Mouse (Mus musculus) hindbrain, embryonic 10.5 days (tissue): ENCODE data around the gene Kcnb1. TPM values are rescaled to one million over a fixed set of nuclear protein-coding genes. Genes with fewer than 3 reads are reported as not detected.

Experiments used
- DNase-seq: peaks from one replicate; pipeline ENCODE4 v3.0.0-alpha.2; 2017; ENCODE audit warnings: low spot score
- H3K27ac ChIP-seq: fragments of 300-500 bp; sonication (generic); 2 replicates; pipeline ENCODE4 v1.5.1; 2016; ENCODE audit warnings: mild to moderate bottlenecking, moderate library complexity
- H3K27me3 ChIP-seq: fragments of 300-500 bp; sonication (generic); 2 replicates; pipeline ENCODE4 v1.6.1; 2016; ENCODE audit warnings: mild to moderate bottlenecking; ENCODE audit not compliant: poor library complexity, insufficient read depth, severe bottlenecking
- H3K36me3 ChIP-seq: fragments of 300-500 bp; sonication (generic); 2 replicates; pipeline ENCODE4 v1.6.1; 2016; ENCODE audit warnings: mild to moderate bottlenecking, moderate library complexity
- H3K4me1 ChIP-seq: fragments of 300-500 bp; sonication (generic); replicated peaks from 2 replicates; pipeline ENCODE4 v1.6.1; 2016; ENCODE audit warnings: mild to moderate bottlenecking
- H3K4me3 ChIP-seq: fragments of 300-500 bp; sonication (generic); 2 replicates; pipeline ENCODE4 v1.5.1; 2016; ENCODE audit warnings: mild to moderate bottlenecking, moderate library complexity
- H3K9me3 ChIP-seq: fragments of 300-500 bp; sonication (generic); 2 replicates; pipeline ENCODE4 v1.6.1; 2016; ENCODE audit warnings: mild to moderate bottlenecking, moderate library complexity
- WGBS: fragments of 180-500 bp; shearing (Covaris S2); methylation state at CpG from one replicate; pipeline ENCODE4 v1.1.7; 2016; 5-methylcytosine and 5-hydroxymethylcytosine counted together
- polyA plus RNA-seq: library from polyadenylated mRNA; unstranded; fragments of >200 nt; fragmentation: Nextera tagmentation; extraction: Ambion mirVana; gene quantifications from 2 replicates; pipeline ENCODE4 v1.2.1, GENCODE M21; 2016

Kcnb1 gene
- polyA plus RNA-seq, 1 experiment from 2014 or later = 0.89 TPM

- H3K27me3 ChIP-seq = no peaks in the 10 kb centered on the region
- 58% methylated on average over 7 of the region's 7 CpGs for WGBS
- DNase-seq = no peak
- H3K4me3 ChIP-seq = no peak overlapping the region
- no peak overlapping the region for H3K27ac ChIP-seq
- no peaks in the 10 kb centered on the region for H3K9me3 ChIP-seq
- no peaks in the 10 kb centered on the region for H3K36me3 ChIP-seq
- H3K4me1 ChIP-seq = 0 out of 2 replicates have a peak, but pooled peaks cover 8% of the 10 kb centered on the region
Measured at GRCm38 (mm10) chr2:167112259-167112658, 77.7 kb downstream of the Kcnb1 start.

GRCm38 (mm10) chr2:167109506-167109905 lies 80.4 kb downstream of the Kcnb1 start:
- H3K4me1 ChIP-seq = 0 out of 2 replicates have a peak, but pooled peaks cover 8% of the 10 kb centered on the region
- 90% methylated on average over 8 of the region's 8 CpGs for WGBS
- H3K4me3 ChIP-seq = no peak overlapping the region
- H3K27ac ChIP-seq = no peak overlapping the region
- H3K27me3 ChIP-seq = no peaks in the 10 kb centered on the region
- 0 out of 2 replicates have a peak, but pooled peaks cover 7% of the 10 kb centered on the region for H3K9me3 ChIP-seq
- 0 out of 2 replicates have a peak, but pooled peaks cover 10% of the 10 kb centered on the region for H3K36me3 ChIP-seq
- no peak for DNase-seq

GRCm38 (mm10) chr2:167103546-167103945 lies 86.4 kb downstream of the Kcnb1 start:
- no peak overlapping the region for H3K4me3 ChIP-seq
- H3K4me1 ChIP-seq = no peaks in the 10 kb centered on the region; the same call in 1 of the 2 replicates
- H3K27me3 ChIP-seq = no peaks in the 10 kb centered on the region
- 91% methylated on average over 7 of the region's 7 CpGs for WGBS
- 0 out of 2 replicates have a peak, but pooled peaks cover 10% of the 10 kb centered on the region for H3K36me3 ChIP-seq
- no peak overlapping the region for H3K27ac ChIP-seq
- DNase-seq = no peak
- H3K9me3 ChIP-seq = 0 out of 2 replicates have a peak, but pooled peaks cover 7% of the 10 kb centered on the region

GRCm38 (mm10) chr2:167101743-167102441 lies 88.1 kb downstream of the Kcnb1 start:
- no peaks in the 10 kb centered on the region; the same call in 1 of the 2 replicates for H3K27me3 ChIP-seq
- H3K4me1 ChIP-seq = no peaks in the 10 kb centered on the region; the same call in 1 of the 2 replicates
- DNase-seq = no peak
- 0 out of 2 replicates have a peak, but pooled peaks cover 10% of the 10 kb centered on the region for H3K36me3 ChIP-seq
- 0 out of 2 replicates have a peak, but pooled peaks cover 3% of the 10 kb centered on the region for H3K9me3 ChIP-seq
- H3K27ac ChIP-seq = no peak overlapping the region
- WGBS = 83% methylated on average over 17 of the region's 17 CpGs
- H3K4me3 ChIP-seq = no peak overlapping the region

- 91% methylated on average over 4 of the region's 4 CpGs for WGBS
- no peaks in the 10 kb centered on the region for H3K4me1 ChIP-seq
- H3K9me3 ChIP-seq = 0 out of 2 replicates have a peak, but pooled peaks cover 5% of the 10 kb centered on the region
- H3K27ac ChIP-seq = no peak overlapping the region
- no peak for DNase-seq
- no peaks in the 10 kb centered on the region; the same call in 1 of the 2 replicates for H3K27me3 ChIP-seq
- no peaks in the 10 kb centered on the region for H3K36me3 ChIP-seq
- no peak overlapping the region for H3K4me3 ChIP-seq
Measured at GRCm38 (mm10) chr2:167094688-167095087, 95.3 kb downstream of the Kcnb1 start.

- Histone ChIP-seq H3K27me3 (no peaks in the 10 kb centered on the region; the same call in 1 of the 2 replicates), H3K27ac (no peak overlapping the region), H3K4me3 (no peak overlapping the region), H3K36me3 (no peaks in the 10 kb centered on the region), H3K4me1 (no peaks in the 10 kb centered on the region), H3K9me3 (0 out of 2 replicates have a peak, but pooled peaks cover 5% of the 10 kb centered on the region)
- 93% methylated on average over 13 of the region's 13 CpGs for WGBS
- DNase-seq = no peak
Measured at GRCm38 (mm10) chr2:167093171-167093900, 96.6 kb downstream of the Kcnb1 start.

GRCm38 (mm10) chr2:167090271-167090670 lies 99.7 kb downstream of the Kcnb1 start:
- H3K9me3 ChIP-seq = 0 out of 2 replicates have a peak, but pooled peaks cover 5% of the 10 kb centered on the region
- no peak overlapping the region for H3K4me3 ChIP-seq
- no peak for DNase-seq
- H3K27ac ChIP-seq = no peak overlapping the region
- H3K27me3 ChIP-seq = no peaks in the 10 kb centered on the region
- peaks cover 14% of the 10 kb centered on the region for H3K4me1 ChIP-seq
- WGBS = 77% methylated on average over 1 of the region's 1 CpGs
- H3K36me3 ChIP-seq = no peaks in the 10 kb centered on the region

GRCm38 (mm10) chr2:167086836-167087235 lies 103.1 kb downstream of the Kcnb1 start:
- no peaks in the 10 kb centered on the region for H3K9me3 ChIP-seq
- DNase-seq = no peak
- no peaks in the 10 kb centered on the region for H3K36me3 ChIP-seq
- H3K27me3 ChIP-seq = no peaks in the 10 kb centered on the region
- WGBS = 91% methylated on average over 5 of the region's 5 CpGs
- no peak overlapping the region for H3K27ac ChIP-seq
- no peak overlapping the region for H3K4me3 ChIP-seq
- peaks cover 19% of the 10 kb centered on the region for H3K4me1 ChIP-seq

- no peak overlapping the region for H3K27ac ChIP-seq
- H3K4me3 ChIP-seq = no peak overlapping the region
- WGBS = 70% methylated on average over 11 of the region's 11 CpGs
- no peaks in the 10 kb centered on the region for H3K27me3 ChIP-seq
- no peaks in the 10 kb centered on the region for H3K9me3 ChIP-seq
- H3K4me1 ChIP-seq = peaks cover 27% of the 10 kb centered on the region
- no peak for DNase-seq
- no peaks in the 10 kb centered on the region for H3K36me3 ChIP-seq
Measured at GRCm38 (mm10) chr2:167086092-167086491, 103.9 kb downstream of the Kcnb1 start.

GRCm38 (mm10) chr2:167081639-167082038 lies 108.3 kb downstream of the Kcnb1 start:
- Histone ChIP-seq H3K9me3 (no peaks in the 10 kb centered on the region), H3K36me3 (no peaks in the 10 kb centered on the region), H3K27ac (0 out of 2 replicates have a peak overlapping the region, but pooled peaks have one; percentile 1), H3K4me3 (no peak overlapping the region), H3K4me1 (peaks cover 47% of the 10 kb centered on the region), H3K27me3 (no peaks in the 10 kb centered on the region)
- WGBS = 35% methylated on average over 4 of the region's 4 CpGs
- peak; percentile 62 for DNase-seq

GRCm38 (mm10) chr2:167081135-167081534 lies 108.8 kb downstream of the Kcnb1 start:
- 60% methylated on average over 6 of the region's 6 CpGs for WGBS
- DNase-seq = no peak
- H3K27me3 ChIP-seq = no peaks in the 10 kb centered on the region
- H3K27ac ChIP-seq = 0 out of 2 replicates have a peak overlapping the region, but pooled peaks have one; percentile 1
- H3K4me3 ChIP-seq = no peak overlapping the region
- no peaks in the 10 kb centered on the region for H3K9me3 ChIP-seq
- peaks cover 45% of the 10 kb centered on the region for H3K4me1 ChIP-seq
- H3K36me3 ChIP-seq = no peaks in the 10 kb centered on the region

- peaks cover 43% of the 10 kb centered on the region for H3K4me1 ChIP-seq
- no peaks in the 10 kb centered on the region for H3K9me3 ChIP-seq
- H3K4me3 ChIP-seq = no peak overlapping the region
- WGBS = 87% methylated on average over 3 of the region's 3 CpGs
- H3K27me3 ChIP-seq = no peaks in the 10 kb centered on the region
- no peak overlapping the region for H3K27ac ChIP-seq
- DNase-seq = no peak
- H3K36me3 ChIP-seq = no peaks in the 10 kb centered on the region
Measured at GRCm38 (mm10) chr2:167080387-167080786, 109.6 kb downstream of the Kcnb1 start.
